Mouse (Mus musculus) gastrocnemius, postnatal 10 days (tissue): Measurements from ENCODE around the gene Selp. TPM values are rescaled to one million over a fixed set of nuclear protein-coding genes. Genes with fewer than 3 reads are reported as not detected.
A peak's percentile ranks its signal among the peaks of the same experiment; 100 is the strongest.

Experiments used
- DNase-seq: peaks from one replicate; pipeline ENCODE4 v3.0.0; 2021; ENCODE audit warnings: mixed read lengths
- total RNA-seq, 2 experiments: library from RNA; stranded (reverse); gene quantifications; 2 replicates each; pipeline ENCODE4 v1.2.3; 2021

Selp gene
- total RNA-seq, 2 experiments from 2014 or later: 0.70 to 0.95 TPM

GRCm38 (mm10) chr1:164184142-164184870 is 69.2 kb downstream of the Selp start:
- DNase-seq: peak; percentile 61

- no peak for DNase-seq
Observed at GRCm38 (mm10) chr1:164184871-164185223, 69.8 kb downstream of the Selp start.

DNA sequence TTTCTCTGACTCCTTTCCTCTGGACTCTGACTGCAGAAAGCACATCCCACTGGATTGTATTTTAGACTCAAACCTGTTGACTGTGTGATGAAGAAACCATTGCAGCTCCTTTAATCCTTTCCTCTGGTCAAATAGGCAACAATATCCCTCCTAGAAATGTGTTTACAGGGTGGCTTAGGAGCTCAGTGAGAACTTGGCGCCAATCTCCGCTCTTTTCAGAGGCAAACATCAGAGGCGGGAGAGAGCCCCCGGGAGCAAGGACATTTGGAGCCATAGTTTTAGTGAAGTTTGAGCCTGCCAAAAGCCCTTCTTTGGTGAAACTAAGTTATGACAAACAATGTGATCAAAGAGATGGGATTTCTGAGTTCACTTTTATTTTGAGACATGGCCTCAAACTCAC is 70.3 kb downstream of the Selp start:
- no peak for DNase-seq

- DNase-seq: no peak
Observed at GRCm38 (mm10) chr1:164187002-164187560, 72.0 kb downstream of the Selp start.

DNA sequence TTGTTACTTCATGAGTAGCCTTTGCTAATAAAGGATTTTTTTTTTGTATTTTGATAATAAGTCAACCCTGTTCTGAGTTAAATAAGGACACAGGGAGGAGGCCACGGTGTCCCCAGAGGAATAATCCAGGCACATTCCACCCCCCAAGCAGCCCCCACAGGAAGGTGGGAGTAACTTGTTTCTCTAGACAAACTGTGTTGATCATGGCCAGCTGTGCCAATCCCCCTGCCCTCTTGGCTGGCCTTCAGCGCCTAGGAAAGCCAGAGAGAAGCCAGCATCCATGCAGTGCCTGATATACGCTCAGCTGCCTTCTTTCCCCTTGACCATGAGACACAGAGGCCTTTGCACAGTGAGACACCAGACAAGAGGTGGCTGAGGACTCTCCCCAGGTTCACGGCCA is 84.5 kb downstream of the Selp start:
- no peak for DNase-seq

Other genes with a start within 250 kb of the Selp start
- gene Scyl3, start 186.2 kb upstream of the Selp start, total RNA-seq: 1 to 10 TPM; 5.7 to 7.9 TPM
- gene BC055324, start 120.5 kb upstream of the Selp start, total RNA-seq: 1 to 10 TPM; 2.0 to 2.4 TPM
- 1 to 10 TPM; 2.7 to 3.1 TPM for gene Mettl18, start 120.4 kb upstream of the Selp start, total RNA-seq
- not detected for gene Sele, start 67.0 kb upstream of the Selp start, total RNA-seq
- 1 to 10 TPM in 1 of 2 experiments, under 1 TPM in 1; 0.47 to 1.0 TPM for gene Sell, start 53.3 kb upstream of the Selp start, total RNA-seq
- gene F5, start 36.6 kb downstream of the Selp start, total RNA-seq: under 1 TPM; 0.14 to 0.68 TPM
- 1 to 10 TPM; 1.2 to 2.1 TPM for gene Slc19a2, start 133.8 kb downstream of the Selp start, total RNA-seq
- gene Ccdc181, start 160.3 kb downstream of the Selp start, total RNA-seq: 1 to 10 TPM; 5.0 to 5.4 TPM
- gene Nme7, start 188.9 kb downstream of the Selp start, total RNA-seq: 1 to 10 TPM; 6.1 to 6.2 TPM
- 10 to 100 TPM; 23.4 to 25.3 TPM for gene Blzf1, start 192.2 kb downstream of the Selp start, total RNA-seq